Mouse (Mus musculus): ENCODE data around the gene Galnt17.

The Galnt17 gene

DNA sequence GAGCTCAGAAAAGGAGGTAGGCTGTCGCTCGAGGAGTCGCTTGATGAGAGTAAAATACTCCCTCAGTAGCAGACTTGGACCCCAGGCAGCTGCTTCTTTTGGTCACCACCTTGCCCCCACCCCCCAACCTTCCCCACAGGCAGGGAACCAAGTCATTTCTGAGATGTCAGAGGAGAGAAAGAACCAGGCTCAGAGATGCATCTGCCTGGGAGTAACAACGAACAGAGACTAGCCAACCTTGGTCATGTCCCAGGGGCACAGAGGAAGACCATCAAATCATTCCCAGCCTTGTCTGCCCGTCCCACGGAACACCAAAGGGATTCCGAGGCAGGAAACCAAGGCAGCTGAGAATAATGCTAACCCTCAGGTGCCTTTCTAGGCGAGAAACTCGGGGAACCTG lies 293.0 kb downstream of the Galnt17 start:
- DNase-seq = no peak

DNA sequence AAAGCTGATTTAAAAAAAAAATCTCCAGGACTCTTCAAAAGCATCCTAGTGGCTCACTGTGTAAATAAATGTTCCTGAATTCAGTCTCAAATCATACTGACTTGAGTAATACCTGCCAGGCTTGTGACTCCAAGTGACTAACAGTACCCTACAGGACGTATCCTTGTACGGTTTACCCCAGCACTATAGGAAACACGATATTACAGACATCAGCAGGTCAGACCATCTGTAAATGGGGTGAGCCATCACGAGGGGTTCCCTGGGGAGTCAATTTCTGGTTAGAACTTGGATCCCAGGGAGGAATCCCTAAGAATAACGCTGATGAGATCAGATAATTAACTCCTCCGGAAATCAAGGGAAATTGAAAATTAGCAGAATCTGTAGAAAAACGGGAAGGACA lies 294.5 kb downstream of the Galnt17 start:
- no peak for DNase-seq

DNA sequence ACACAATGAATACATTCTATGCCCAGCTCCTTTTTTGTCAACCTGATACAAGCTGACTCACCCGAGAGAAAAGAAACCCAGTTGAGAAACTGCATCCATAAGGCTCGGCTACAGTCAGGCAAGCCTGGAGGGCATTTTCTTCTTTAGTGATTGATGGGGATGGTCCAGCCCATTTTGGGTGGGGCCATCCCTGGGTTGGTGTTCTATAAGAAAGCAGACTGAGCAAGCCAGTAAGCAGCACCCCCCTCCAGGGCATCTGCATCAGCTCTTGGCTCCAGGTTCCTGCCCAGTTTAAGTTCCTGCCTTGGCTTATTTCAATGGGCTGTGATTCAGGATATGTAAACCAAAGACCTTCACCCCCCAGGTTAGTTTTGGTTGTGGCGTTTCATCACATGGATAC lies 295.2 kb downstream of the Galnt17 start:
- DNase-seq = no peak

DNA sequence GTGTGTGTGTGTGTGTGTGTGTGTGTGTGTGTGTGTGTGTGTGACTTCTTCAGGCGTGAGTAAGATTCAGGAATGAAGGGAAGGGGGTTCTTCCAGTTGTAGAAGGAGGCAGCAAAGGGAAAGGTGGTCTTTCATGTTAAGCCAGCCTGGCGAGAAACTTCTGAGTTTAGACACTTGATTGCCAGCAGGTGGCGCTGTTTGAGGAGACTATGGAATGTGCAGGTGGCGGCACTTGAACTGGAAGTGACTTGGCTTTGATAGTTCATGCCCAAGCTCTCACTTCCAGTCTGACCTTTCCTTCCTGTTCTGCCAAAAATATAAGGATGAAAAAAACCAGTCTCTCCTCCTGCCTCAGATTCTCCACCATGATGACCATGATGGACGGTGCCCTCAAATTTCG lies 298.8 kb downstream of the Galnt17 start:
- no peak for DNase-seq

DNA sequence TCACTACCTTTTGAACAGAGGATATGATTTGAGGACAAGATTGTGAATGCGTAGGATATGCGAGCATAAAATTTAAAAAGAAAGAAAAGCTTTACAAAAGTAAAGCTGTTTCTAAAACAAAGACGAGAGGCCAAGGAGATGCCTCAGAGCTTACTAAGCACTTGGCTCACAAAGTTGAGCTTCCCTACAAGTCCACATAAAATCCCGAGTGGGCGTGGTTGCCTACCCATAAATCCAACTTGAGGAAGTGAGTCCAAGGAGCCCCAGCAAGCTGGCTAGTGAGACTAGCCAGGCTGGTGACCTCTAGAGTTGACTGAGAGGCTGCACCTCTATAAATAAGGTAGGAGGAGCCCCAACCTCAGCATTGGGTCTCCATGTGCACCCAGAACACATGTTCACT lies 299.8 kb downstream of the Galnt17 start:
- no peak for DNase-seq

DNA sequence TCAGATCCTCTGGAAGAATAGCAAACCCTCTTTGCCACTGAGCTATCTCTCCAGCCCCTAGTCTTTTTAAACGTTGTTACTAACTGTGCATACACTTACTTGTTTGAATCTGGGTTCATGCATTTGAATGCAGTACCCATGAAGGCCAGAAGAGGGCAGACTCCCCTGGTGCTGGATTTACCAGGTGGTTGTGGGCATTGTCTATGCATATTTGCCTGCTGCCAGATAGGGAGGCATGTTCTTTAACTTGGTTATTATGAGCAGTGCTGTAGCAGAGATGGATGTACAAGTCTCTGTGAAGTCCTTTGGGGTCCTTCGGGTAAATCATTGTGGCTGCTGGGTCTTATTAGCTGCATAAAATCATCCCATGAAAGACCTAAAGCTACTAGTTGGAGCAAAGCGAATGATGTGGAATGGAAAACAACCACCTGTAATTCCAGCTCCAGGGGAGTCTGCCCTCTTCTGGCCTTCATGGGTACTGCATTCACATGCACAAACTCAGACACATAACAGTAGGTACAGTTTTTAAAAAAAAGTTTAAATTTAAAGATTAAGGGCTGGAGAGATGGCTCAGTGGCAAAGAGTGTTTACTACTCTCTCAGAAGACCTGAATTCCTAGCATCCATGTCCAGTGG lies 300.3 kb downstream of the Galnt17 start:
- no peak for DNase-seq

DNA sequence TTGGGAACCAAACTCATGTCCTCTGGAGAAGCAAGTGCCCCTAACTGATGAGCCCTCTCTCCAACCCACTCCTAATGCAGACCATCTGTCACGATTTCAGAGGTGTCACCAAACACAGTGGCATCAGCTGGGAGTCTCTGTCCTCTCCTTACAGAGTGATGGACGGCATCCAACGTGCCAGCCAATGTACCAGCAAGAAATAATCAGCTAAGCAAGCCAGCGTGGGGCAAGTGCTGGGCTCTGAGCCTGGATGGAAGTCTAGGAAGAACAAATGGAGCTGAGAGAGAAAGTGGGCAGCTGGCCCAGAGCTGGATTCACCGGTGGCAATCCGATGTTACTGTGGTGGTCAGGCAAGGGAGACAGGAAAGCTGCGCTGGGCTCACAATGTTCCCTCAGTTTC lies 301.1 kb downstream of the Galnt17 start:
- no peak for DNase-seq

DNA sequence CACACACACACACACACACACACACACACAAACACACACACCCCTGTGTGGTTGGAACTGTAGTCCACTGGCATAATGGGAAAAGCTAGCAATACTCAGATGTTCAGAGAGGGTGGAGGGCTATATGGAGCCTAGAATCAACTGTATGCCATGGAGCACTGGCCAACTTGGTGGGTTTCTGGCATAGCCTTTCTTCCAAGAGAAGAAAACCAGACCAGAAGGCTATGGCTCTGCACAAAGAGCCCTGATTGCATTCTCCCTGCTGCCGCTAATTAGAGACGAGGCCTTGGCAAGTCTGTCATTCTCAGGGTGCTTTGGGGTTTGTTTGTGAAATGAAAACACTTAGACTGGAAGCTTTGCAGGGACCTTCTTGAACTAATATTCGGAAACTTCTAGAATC lies 301.8 kb downstream of the Galnt17 start:
- DNase-seq = no peak

DNA sequence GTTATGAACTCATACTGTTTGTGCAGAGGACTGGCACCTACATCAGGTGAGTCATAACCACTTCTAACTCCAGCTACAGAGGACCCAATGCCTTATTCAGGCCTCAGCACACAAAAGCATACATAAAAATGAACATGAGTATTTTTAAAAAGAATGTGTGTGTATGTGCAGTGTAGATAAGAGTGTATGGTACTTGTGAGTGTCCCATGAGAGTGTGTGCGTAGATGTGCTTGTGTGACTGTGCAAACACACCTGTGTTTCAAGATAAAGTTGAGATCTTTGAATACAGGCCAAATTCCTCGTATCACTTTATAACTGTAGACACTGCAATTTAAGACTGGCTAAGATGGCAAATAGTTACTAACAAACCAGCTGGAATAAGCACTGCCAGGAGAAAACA lies 307.7 kb downstream of the Galnt17 start:
- DNase-seq = no peak

DNA sequence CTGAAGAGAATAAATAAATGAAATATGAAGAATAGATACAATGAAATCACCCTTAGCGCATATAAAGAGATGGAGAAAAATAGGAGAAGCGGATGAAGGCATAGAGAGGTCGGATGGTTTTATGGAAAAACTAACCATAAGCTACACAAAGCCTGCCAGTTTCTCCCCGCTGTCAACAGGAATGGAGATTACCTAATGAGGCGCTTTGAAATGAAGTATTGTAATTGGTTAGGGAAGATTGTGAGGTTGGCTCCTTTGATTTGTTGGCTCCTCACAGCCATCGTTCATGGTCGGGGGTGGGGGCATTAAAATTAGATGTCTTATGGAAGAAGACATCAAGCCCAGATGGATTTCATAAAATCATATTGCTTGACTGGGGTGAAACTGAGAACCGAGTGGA lies 329.0 kb downstream of the Galnt17 start:
- no peak for DNase-seq

DNA sequence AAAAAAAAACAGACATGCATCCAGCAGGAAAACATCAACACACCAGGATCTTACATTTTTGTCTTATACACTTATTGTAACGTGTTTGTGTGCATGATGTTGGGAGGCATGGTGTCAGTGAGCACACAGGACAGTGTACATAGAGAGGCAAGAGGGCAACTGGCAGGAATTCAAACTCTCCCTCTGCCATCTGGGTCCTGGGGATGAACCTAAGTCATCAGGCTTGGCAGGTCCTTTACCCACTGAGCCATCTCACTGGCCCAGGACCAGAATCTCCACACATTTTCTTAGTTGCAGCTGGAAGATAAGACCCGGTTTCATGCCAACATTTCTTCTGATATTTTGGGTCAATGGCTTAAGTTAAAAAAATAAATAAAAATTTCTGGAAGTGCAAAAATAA lies 329.4 kb downstream of the Galnt17 start:
- DNase-seq = no peak

DNA sequence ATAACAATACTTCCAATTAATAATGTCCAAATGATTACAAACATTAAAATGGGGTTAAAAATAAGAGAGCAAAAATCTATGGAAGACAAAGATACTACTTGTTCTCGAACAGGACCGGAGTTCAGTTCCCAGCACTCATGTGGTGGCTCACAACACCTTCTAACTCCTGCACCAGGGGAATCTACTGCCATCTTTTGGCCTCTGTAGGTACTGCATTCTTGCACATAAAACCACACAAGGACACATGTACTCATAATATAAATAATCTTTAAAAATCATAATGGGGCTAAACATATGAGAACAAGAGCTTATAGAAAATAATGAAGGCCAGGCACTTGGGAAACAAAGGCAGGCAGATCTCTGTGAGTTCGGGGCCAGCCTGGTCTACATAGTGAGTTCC lies 330.3 kb downstream of the Galnt17 start:
- DNase-seq = no peak

DNA sequence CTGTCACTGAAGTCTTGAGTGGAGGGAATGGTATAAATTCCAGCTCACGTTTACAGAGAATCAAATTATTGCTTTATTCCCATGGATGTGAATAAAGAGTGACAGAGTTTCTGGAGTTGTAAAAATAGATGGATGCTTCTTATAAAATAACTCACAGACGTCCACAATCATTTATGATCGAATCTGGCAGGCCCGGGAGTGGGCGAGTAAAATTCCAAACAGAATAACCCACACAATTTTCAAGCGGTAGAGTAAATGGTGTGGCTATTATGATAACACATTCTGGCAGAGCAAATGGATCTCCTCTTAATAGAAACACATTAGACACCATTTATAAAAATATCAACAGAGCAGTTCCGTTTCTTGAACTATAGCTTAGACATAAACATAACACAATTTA lies 355.9 kb downstream of the Galnt17 start:
- DNase-seq = no peak

DNA sequence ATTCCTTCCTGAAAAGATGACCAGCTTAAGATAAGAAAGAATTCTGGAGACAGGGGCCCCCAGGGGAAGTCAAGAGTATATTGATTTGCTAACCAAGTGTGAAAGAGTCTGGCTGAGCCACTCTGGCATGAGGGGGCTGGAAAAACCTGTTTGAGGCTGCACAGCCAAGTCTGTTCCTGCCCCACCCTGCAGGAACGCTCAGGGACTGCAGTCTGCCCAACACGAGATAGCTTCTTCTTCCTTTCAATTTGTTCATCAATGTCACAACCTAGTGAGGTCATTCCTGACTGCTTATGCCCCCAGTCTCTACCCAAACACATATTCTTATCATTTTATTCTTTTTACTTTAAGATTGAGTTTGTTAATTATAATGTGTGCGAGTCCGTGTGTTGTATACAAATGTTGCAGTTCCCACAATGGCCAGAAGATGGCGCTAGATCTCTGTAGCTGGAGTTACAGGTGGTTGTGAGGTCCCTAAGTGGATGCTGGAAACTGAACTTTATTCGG lies 357.4 kb downstream of the Galnt17 start:
- DNase-seq = no peak

DNA sequence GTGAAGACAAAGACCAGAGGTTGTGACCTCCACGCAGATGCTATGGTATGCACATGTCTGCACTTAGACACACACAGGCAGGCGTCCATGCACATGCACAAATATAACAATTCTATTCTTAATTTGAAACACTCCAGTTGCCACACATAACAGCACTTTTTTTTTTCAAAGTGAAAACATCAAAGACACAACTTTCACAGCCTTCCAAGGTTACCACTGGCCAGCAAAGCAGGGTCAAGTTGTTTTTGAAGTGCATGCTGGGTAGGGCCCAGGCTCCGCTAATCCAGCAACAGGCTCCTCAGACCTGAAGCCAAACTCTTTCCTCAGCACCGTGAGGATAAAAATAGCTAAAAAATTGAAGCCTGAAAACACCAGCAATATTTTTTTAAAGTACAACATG lies 357.9 kb downstream of the Galnt17 start:
- DNase-seq = no peak

DNA sequence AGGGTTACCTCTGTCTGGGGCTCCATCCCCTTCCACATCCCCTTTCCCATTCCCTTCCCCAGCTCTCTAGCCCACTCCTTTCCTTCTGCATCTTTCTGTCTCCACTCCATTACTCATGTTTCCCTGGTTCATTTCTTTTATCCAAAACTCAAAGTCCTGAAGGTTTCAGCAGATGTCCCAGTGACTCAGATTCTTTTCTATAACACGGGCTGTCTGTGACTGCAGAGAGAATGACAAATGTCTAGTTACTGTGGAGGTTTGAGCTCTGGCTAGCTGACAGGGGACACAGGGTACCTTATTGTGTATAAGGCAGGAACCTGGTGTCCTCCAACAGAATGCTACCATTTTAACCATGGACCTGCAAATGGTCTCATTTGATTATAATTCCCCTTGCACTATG lies 358.6 kb downstream of the Galnt17 start:
- no peak for DNase-seq

DNA sequence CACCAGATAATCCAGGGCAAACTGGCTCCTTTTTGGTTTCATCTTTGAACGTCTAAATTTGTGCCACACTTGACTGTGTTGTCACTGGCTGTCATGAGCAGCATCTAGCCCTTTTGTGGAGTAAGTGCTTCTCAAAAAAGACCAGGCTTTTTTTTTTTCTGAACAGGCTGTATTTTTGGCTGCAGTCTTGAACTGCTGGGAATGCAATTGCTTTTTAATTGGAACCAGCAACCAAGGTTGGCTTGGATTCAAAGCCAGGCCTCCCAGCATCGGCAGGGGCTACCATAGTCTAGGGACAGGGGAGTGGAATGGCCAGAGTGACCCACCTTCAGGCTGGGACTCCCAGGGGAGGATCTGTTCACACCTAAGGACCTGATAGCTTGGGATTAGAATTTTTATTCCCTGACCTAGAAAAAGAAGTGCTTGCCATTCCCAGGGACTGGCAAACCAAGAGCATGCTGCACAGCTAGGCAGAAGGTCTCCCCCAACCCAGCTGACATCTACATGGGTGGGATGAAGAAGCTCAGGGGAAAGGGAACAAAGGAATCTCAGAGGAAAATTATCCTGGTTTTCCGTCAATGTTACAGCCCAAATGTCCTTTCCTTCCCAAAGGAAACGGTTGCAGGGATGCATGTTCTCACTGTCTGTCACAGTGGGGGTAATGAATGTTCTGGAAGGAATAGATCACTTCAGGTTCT lies 369.2 kb downstream of the Galnt17 start:
- no peak for DNase-seq

DNA sequence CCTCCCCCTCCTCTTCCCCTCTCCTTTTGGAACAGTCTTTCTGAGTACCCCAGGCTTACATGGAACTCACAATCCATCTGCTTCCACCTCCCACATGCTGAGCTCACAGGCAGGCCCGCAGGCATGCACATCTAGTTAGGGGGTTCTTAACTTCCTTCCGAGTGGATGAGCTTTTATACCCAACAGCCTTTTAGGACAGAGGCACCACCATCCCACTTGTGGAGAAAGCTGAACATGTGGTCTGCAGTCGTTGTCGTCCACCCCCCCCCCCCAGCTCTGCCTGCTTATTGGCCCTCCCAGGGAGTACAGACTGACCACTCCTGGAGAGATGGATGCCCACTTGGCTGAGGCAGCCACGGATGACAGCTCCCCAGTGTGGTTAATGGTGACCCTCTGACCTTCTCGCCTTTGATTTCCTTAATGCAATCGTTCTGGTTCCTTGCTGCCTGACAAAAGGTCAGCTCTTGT lies 370.0 kb downstream of the Galnt17 start:
- DNase-seq = no peak

DNA sequence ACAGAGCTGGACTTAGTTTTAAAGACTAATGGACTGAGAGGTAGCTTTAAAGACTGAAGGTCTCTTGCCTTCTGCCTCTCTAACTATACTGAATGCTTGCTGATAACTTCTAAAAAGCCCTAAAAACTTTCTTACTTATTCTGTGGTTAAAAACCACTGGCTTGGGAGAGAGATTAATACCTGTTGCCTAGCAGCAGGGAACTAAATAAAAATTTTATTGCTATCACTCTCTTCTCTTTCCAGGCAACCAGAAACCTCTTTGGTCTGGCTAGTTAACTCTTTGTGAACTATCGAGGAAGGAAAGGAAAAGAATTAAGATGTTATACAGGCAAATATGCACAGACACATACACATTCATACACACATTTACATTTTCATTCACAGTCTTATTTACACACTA lies 377.3 kb downstream of the Galnt17 start:
- no peak for DNase-seq

DNA sequence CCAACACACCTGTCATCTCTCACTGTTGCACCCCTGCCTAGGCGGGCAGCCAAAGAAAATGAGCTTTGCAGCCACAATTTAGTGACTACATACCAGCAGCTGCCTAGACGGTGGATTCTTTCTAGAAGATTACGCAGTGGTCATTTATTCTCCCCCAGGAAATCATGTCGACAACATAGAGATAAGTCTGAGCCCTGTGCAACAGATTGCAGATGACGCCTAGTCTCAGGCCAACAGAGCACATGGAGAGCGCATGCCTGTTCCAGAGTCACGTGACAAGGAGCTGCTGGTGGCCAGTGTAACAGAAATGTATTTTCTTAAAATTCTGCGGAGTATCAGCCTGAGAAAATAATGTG lies 380.5 kb downstream of the Galnt17 start:
- DNase-seq = no peak

DNA sequence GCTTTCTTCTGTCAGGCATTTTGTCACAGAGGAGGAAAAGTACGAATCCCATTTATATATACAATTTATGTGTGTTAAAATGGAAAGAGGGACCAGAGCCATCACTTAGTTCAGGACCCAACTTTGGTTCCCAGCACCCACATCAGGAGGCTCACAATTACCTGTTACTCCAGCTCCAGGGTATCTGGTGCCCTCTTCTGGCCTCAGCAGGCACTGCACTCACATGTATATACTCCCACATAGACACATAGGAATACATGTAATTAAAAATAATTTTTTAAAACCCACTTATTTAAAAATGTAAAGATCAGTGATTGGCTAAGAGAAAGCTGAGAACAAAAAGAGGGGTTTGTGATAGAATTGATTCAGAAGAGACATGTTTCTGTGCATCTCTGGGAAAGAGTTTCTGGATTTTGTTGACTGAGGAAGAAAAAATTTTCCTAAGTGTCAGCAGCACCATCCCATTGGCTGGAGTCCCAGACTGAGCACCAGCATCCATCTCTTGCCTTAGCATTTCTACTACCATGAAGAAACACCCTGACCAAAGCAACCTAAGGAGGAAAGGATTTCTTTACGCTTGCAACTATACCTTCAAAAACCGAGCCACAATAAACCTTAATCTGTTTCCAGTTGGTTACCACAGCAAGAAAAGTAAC lies 381.0 kb downstream of the Galnt17 start:
- no peak for DNase-seq

DNA sequence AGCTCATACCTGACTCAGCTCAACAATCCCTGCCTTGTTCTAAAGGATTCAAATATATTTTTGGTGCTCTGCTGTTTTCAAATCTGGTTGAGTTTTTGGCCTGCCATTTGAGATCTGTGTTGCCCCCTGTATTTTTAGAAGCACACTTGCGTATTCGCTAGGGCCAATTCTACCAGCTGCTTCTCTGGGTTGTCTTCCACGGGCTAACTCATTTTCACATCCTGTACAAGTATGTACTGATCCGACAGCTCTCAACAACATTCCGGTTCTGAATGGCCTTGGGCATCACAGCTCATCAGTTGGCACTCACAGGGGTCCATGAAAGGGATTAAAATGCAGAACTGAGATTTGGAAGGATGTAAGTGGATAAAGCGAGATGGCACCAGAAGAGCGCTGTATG lies 382.6 kb downstream of the Galnt17 start:
- DNase-seq = no peak

DNA sequence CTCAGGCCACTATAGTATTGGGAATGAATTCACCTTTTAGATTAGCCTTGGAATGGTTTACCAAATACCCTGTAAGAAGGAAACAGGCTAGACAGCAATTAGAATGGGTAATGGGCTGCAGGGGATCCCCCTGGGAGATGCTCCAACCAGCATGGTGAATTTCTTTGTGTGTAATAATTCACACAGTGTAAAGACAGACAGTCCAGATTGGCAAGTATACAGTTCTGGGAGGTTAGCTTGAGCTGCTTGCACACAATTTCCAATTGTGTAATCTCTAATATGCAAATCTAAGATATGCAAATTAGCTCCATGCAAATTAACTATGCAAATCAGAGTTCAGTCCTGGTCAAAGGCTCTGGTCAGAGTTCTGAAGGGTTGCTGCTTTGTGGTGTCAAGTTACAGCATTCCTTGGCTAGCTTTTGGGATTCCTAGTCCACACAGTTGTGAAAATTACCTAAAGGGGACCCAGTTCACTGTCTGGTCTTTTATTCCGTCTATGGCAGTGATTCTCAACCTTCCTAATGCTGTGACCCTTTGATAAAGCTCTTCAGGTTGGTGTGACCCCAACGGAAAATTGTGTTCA lies 384.0 kb downstream of the Galnt17 start:
- DNase-seq = no peak

DNA sequence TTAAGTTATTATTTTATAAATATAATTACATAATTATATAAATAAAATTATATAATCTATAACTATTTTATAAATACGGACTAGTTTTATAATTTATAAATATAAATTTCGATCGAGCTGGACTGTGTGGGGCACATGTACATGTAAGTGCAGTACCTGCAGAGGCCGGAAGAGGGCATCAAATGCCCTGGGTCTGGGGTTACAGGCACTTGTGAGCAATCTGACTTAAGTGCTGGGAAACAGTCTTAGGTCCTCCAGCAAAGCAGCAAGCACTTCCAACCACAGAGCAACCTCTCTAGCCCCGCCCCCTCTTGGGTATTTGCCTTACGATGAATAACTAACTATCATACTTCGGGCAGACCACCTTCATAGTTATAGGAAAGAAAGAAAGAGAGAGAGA lies 388.3 kb downstream of the Galnt17 start:
- no peak for DNase-seq

Measured in thymus, adult 18-20 months (tissue).